Comparison of ENCODE assay signal across 13 mouse cellular contexts in genomic region chr10:40090504-40091428, GRCm38 (mm10). TPM values are rescaled to one million over a fixed set of nuclear protein-coding genes. Genes with fewer than 3 reads are reported as not detected.
A peak's percentile ranks its signal among the peaks of the same experiment; 100 is the strongest.
DNase-seq lines count a peak whose midpoint lies in the region; ATAC-seq lines count a peak whose summit lies in the region.
"Had no signal": no experiment of that assay in that cellular context is flagged by ENCODE, and none has a peak within 500 bp of the region (broad histone marks: within the 10 kb centered on the region; RNA-seq: fewer than 3 reads in every experiment).

No protein-coding gene starts in this region.

- no peak overlapping the region for H3K27ac ChIP-seq in kidney, embryonic 15.5 days
- H3K27ac ChIP-seq: embryonic facial prominence, embryonic 13.5 days; midbrain, embryonic 12.5 days had no signal

- H3K27me3 ChIP-seq in kidney, embryonic 15.5 days = no peaks in the 10 kb centered on the region
- H3K27me3 ChIP-seq: embryonic facial prominence, embryonic 13.5 days; midbrain, embryonic 12.5 days had no signal

- no peak overlapping the region for H3K4me3 ChIP-seq in kidney, embryonic 15.5 days (replicated peaks)
- H3K4me3 ChIP-seq: embryonic facial prominence, embryonic 13.5 days; midbrain, embryonic 12.5 days had no signal

- no peaks in the 10 kb centered on the region for H3K9me3 ChIP-seq in kidney, embryonic 15.5 days (replicated peaks)
- H3K9me3 ChIP-seq: embryonic facial prominence, embryonic 13.5 days; midbrain, embryonic 12.5 days had no signal

- intact Hi-C loops in heart, postnatal 14 days (cut with DNase I) = loop anchor here (5.0 kb wide), 1 partner anchor 52 kb away; the partner anchor contains the start of gene Slc16a10

- ATAC-seq in kidney, embryonic 15.5 days (replicated peaks; ENCODE audit: low FRiP score) = no peak

- no peaks in the 10 kb centered on the region for H3K36me3 ChIP-seq in kidney, embryonic 15.5 days
- H3K36me3 ChIP-seq: embryonic facial prominence, embryonic 13.5 days; midbrain, embryonic 12.5 days had no signal

- DNase-seq in kidney, adult 11 months = peak; percentile 78
- peak; percentile 45 to 60 for DNase-seq in heart, postnatal 14 days
- DNase-seq in kidney, postnatal 25 days = peak; percentile 80 to 83
- peak; percentile 67 to 83 for DNase-seq in lung, postnatal 4 days
- no peak for DNase-seq in embryo, embryonic 10 days (ENCODE audit: low spot score)
- no peak for DNase-seq in MN1 (ENCODE audit: low spot score)
- DNase-seq in cerebellum, adult 9-10 months = no peak
- DNase-seq: gastrocnemius, postnatal 10 days; liver; spleen, adult 18-20 months had no signal

- no peaks in the 10 kb centered on the region for H3K4me1 ChIP-seq in kidney, embryonic 15.5 days
- H3K4me1 ChIP-seq: midbrain, embryonic 12.5 days had no signal

- no peak overlapping the region for H3K9ac ChIP-seq in kidney, embryonic 15.5 days
- H3K9ac ChIP-seq: embryonic facial prominence, embryonic 13.5 days; midbrain, embryonic 12.5 days had no signal

- 78% methylated on average over 11 of the region's 11 CpGs for WGBS in kidney, embryonic 15.5 days

- H3K4me2 ChIP-seq in kidney, embryonic 15.5 days = no peak overlapping the region
- H3K4me2 ChIP-seq: embryonic facial prominence, embryonic 13.5 days; midbrain, embryonic 12.5 days had no signal

RNA-seq across cellular contexts. Expression of gene Slc16a10, which starts 51.3 kb away (rescaled TPM):
- 12.5 and 12.7 TPM in 2 replicates for polyA plus RNA-seq in kidney, embryonic 15.5 days (2015; fragmentation: Nextera tagmentation; extraction: Ambion mirVana)
- total RNA-seq in heart, postnatal 14 days (2021) = 10 to 100 TPM; 22.4 to 24.9 TPM

Comparison
In these comparisons a context has a peak if more than half of its experiments do, and no peak if none do; other contexts are left out.
1. DNase-seq: peak in kidney, adult 11 months (single experiment), heart, postnatal 14 days (2 of 2), kidney, postnatal 25 days (2 of 2) and lung, postnatal 4 days (2 of 2); none in embryo, embryonic 10 days (single experiment), MN1 (single experiment) and cerebellum, adult 9-10 months (single experiment).